Mouse (Mus musculus) gastrocnemius, postnatal 10 days (tissue): Measurements from ENCODE around the gene Lrtm2. TPM values are rescaled to one million over a fixed set of nuclear protein-coding genes. Genes with fewer than 3 reads are reported as not detected.
A peak's percentile ranks its signal among the peaks of the same experiment; 100 is the strongest.
"Not testable (repeated sequence)": the region's sequence is repeated elsewhere in the genome, so short reads cannot be mapped to it uniquely, and the experiment has no call there.

Experiments used
- DNase-seq: peaks from one replicate; pipeline ENCODE4 v3.0.0; 2021; ENCODE audit warnings: mixed read lengths
- long read RNA-seq, 2 experiments: library from polyadenylated mRNA; stranded (forward); transcript quantifications; one replicate each; pipeline ENCODE4 v2.0.0; 2021
- total RNA-seq, 2 experiments: library from RNA; stranded (reverse); gene quantifications; 2 replicates each; pipeline ENCODE4 v1.2.3; 2021

Gene Lrtm2
- total RNA-seq: under 1 TPM; 0.16 to 0.31 TPM
- long read RNA-seq, experiment 1: 0 reads
- long read RNA-seq, experiment 2: 0 reads

DNA sequence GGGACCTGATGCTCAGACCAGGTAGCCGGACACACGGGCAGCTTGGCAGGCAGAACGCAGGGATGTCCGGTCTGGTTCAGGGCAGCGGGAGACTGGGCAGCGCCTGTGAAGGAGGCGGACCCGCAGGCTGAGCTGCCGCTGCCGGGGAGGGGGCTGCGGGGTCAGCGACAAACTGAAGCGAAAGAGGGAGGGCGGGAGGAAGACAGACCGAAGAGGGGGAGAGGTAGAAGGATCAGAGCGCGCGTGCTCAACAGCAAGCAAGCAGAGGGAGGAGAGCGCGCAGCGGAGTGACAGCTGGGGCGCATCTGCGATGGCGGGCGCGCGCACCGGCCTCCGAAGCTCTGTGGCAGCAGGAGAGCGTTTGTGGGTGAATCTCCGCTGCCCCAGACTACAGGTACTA, at the start of gene Lrtm2:
Gene Lrtm2 (minus strand): TSS at position 261 of the 400 bp plus-strand sequence.
- no peak for DNase-seq

DNA sequence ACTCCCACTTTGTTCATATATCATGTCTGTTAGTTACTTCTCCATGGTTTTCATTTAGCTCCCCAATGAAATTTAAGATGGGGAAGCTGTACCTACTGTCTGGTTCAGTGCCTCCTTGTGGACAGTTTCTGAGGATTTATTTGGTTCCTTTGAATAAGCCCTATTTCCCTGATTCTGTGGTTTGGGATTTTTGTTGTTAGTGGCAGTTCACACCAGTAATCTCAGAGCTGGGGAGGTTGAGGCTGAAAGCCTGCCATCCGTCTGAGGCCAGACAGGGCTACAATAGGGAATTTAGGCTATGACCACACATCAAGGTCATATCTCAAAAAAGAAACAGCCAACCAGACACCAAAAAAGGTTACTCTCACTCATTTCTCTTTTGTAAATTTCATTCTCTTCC, 48.1 kb upstream of the Lrtm2 start:
- DNase-seq: no peak

- no peak for DNase-seq
Measured at GRCm38 (mm10) chr6:119377613-119378012, 47.0 kb upstream of the Lrtm2 start.

DNA sequence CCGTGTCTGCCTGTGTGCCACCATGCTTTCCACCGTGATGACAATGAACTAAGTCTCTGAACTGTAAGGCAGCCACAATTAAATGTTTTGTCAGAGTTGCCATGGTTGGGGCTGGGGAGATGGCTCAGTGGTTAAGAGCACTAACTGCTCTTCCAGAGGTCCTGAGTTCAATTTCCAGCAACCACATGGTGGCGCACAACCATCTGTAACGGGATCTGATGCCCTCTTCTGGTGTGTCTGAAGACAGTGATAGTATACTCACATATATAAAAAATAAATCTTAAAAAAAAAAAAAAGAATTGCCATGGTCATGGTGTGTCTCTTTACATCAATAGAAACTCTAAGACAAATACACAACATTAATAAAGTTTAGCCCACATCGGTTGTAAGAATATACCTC, 44.5 kb upstream of the Lrtm2 start:
- DNase-seq: no peak

- DNase-seq: no peak
Measured at GRCm38 (mm10) chr6:119373000-119373705, 42.6 kb upstream of the Lrtm2 start.

- DNase-seq: no peak
Measured at GRCm38 (mm10) chr6:119372237-119372636, 41.7 kb upstream of the Lrtm2 start.

GRCm38 (mm10) chr6:119371624-119372023, 41.1 kb upstream of the Lrtm2 start:
- no peak for DNase-seq

- no peak for DNase-seq
Measured at GRCm38 (mm10) chr6:119367382-119367781, 36.8 kb upstream of the Lrtm2 start.

DNA sequence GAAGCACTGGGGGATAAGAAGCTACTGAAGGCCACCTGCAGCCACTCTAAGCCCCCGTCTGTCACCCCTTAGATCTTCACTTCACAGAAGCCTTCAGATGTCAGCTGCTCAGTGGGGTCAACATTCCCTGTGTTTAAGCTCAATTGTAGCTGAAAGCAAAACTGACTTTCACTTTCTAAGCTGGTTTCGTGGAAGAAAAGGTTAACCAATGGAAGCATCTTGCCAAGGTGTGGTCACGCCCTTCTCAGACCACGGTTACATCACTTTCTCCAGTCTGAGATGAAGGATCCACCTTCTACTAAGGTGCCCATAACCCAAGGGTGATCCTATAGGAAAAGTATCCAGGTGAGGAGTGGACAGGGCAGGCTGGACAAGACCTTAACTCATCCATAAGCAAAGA, 36.2 kb upstream of the Lrtm2 start:
- DNase-seq: not testable (repeated sequence)

- no peak for DNase-seq
Measured at GRCm38 (mm10) chr6:119363593-119363992, 33.0 kb upstream of the Lrtm2 start.

- no peak for DNase-seq
Measured at GRCm38 (mm10) chr6:119360925-119361702, 30.5 kb upstream of the Lrtm2 start.

DNA sequence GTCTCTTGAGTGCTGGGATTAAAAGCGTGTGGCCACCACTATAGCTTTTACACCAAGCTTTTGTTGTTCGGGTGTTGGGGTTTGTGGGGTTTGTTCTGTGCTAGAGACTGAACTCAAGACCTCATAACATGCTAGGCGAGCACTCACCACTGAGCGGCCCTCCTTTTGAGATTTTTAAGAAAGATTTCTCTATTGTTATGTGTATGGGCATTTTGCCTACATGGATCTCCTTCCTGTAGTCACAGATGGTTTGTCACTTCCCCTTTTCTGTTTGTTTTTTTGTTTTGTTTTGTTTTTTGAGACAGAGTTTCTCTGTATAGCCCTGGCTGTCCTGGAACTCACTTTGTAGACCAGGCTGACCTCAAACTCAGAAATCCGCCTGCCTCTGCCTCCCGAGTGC, 29.7 kb upstream of the Lrtm2 start:
- DNase-seq: not testable (repeated sequence)

- DNase-seq: no peak
Measured at GRCm38 (mm10) chr6:119358020-119358571, 27.5 kb upstream of the Lrtm2 start.

GRCm38 (mm10) chr6:119352501-119352900, 21.9 kb upstream of the Lrtm2 start:
- DNase-seq: no peak

DNA sequence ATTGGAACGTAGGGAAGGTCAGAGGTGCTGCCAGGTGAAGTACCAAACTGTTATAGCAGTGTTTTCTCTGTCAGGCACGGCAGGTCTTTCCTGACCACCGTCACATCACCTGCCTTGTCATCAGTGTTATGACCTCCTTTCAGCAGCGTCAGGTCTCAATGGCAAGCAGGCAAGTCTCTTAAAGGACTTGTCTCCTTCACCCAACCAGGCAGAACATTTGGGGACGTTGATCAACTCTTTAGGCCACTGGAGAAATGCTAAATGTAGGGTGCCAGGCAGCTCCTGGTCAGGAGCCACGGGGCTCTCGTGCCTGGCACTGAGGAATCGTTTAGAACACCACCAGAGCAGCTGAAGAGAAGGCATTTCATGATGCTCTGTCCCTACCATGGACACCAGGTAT, 21.1 kb upstream of the Lrtm2 start:
- no peak for DNase-seq

DNA sequence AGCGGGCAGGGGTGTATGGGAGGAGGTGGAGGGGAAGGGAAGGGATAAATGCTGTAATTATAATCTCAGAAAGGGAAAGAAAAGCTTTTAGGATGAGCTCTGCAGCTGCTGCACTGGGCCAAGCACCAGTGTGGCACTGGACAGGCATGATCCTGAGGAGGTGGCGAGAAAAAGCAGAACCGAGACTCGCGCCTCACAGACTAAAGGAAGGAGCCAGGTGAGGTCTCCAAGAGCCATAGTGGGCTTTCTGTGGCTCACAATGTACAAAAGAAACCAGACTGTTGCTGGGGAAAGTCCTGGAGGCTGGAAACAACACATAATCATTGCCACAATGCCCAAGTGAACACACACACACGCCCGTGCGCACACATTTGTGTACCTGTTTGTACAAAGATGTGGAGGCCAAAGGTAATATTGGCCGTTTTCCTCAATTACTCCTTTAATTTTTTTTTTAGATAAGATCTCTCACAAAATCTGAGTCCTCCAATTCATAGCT, 20.2 kb upstream of the Lrtm2 start:
- no peak for DNase-seq

DNA sequence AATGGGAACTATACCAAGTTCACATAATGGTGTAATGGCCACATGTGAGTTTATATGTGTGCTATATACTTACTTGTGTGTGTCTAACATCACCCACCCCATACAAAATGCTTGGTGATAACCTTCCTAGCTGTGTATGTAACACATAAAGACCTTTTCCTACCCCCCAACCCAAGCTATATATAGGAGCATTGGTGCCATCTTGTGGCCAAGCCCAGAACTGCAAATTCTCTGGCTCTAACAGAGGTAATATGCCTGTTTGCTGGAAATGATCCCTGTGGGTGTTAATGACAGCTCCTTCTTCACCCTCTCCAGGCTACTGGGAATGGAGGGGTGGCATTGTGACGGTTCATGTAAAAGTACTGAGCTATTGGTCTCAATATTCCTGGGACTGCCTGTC, 17.7 kb upstream of the Lrtm2 start:
- DNase-seq: peak; percentile 86

- no peak for DNase-seq
Measured at GRCm38 (mm10) chr6:119347813-119348212, 17.2 kb upstream of the Lrtm2 start.

- DNase-seq: no peak
Measured at GRCm38 (mm10) chr6:119346257-119346656, 15.7 kb upstream of the Lrtm2 start.

GRCm38 (mm10) chr6:119341409-119341808, 10.8 kb upstream of the Lrtm2 start:
- no peak for DNase-seq

- DNase-seq: no peak
Measured at GRCm38 (mm10) chr6:119338121-119338912, 7.8 kb upstream of the Lrtm2 start.

DNA sequence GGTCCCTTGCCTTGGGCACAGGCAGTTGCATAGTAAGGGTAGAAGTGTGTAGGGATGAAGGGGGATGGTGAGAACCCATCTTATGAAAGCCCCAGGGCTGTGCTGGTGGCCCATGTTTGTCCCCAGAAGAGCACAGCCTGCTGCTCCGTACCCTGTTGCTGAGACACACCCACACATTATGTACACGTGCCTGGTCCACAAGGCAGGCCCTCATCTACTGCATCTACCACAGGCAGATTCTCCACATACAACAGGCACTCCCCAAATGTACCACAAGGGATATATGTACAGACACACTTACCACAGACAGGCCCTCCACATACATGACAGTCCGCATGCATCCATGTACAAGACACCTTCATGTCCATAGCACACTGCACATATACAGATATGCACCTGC, 6.7 kb upstream of the Lrtm2 start:
- DNase-seq: no peak
